Mouse (Mus musculus): ENCODE measurements around the gene Cyren. TPM values are rescaled to one million over a fixed set of nuclear protein-coding genes. Genes with fewer than 3 reads are reported as not detected.

Cyren gene
- total and polyA plus RNA-seq, 3 experiments = 7.9 to 11.9 (median 9.7) TPM

GRCm38 (mm10) chr6:34910371-34911219 lies 32.7 kb upstream of the Cyren start, which contains the start of gene Wdr91:
Gene Wdr91 (minus strand): TSS chr6:34910876.
- Histone ChIP-seq H3K4me1 (ENCODE audit: control insufficient read depth in 1 of 2, insufficient read depth in 2 of 2) (peaks cover 0 to 31% of the 10 kb centered on the region in 2 experiments; a peak in 2 of 4 replicates), H3K79me2 (replicated peaks; ENCODE audit: control insufficient read depth, extremely low read depth, insufficient read depth, poor library complexity, severe bottlenecking) (peaks cover 6% of the 10 kb centered on the region), H3K27ac (ENCODE audit: insufficient read depth, low read depth) (peak within 1 kb of the TSS; percentile 54; the same call in 1 of the 2 replicates), H3K4me3 (replicated peaks in 1 of 3; ENCODE audit: low read depth in 2 of 3, low read length in 2 of 3, poor library complexity in 1 of 3) (peak within 1 kb of the TSS; percentile 64 to 97 (median 82)), H3K9ac (ENCODE audit: insufficient read depth, low read depth) (peak within 1 kb of the TSS; percentile 46), H3K36me3 (replicated peaks in 1 of 2; ENCODE audit: control insufficient read depth in 1 of 2, insufficient read depth in 1 of 2, low read length in 1 of 2) (peaks cover 22 to 35% of the 10 kb centered on the region in 2 experiments), H3K27me3 (replicated peaks) (no peaks in the 10 kb centered on the region), H3K4me2 (ENCODE audit: insufficient read depth, low read depth, poor library complexity, severe bottlenecking) (peak within 1 kb of the TSS; percentile 97), H3K9me3 (replicated peaks; ENCODE audit: low read length) (no peaks in the 10 kb centered on the region)
- peak; percentile 83 for DNase-seq (ENCODE audit: extremely low read depth)
- no peak for TF ChIP-seq ZC3H11A (IDR thresholded peaks at IDR 0.05; ENCODE audit: low read depth, low read length)
- peak; percentile 48; the same call in 1 of the 2 replicates for TF ChIP-seq TCF12 (IDR thresholded peaks at IDR 0.05; ENCODE audit: low read depth, low read length)
- TF ChIP-seq MAFK (IDR thresholded peaks at IDR 0.05; ENCODE audit: insufficient replicate concordance, low read length) = no peak
- TF ChIP-seq NELFE (IDR thresholded peaks at IDR 0.05; ENCODE audit: low read depth, low read length) = peak; percentile 66
- no peak for TF ChIP-seq RCOR1 (conservative IDR thresholded peaks at IDR 0.05; ENCODE audit: low read depth, low read length)
- TF ChIP-seq SMC3 (IDR thresholded peaks at IDR 0.05; ENCODE audit: low read depth, low read length) = no peak
- peak; percentile 59; the same call in 1 of the 2 replicates for TF ChIP-seq SIN3A (IDR thresholded peaks at IDR 0.05; ENCODE audit: low read length)
- TF ChIP-seq KAT2A (IDR thresholded peaks at IDR 0.05; ENCODE audit: insufficient replicate concordance, low read length) = 0 out of 2 replicates have a peak, but pooled peaks have one; percentile 17
- no peak for TF ChIP-seq RAD21 (IDR thresholded peaks at IDR 0.05; ENCODE audit: low read depth, low read length)
- TF ChIP-seq USF2 (conservative IDR thresholded peaks at IDR 0.05; ENCODE audit: low read depth, low read length) = no peak
- TF ChIP-seq MAZ (IDR thresholded peaks at IDR 0.05; ENCODE audit: low read depth, low read length) = no peak; the same call in 1 of the 2 replicates
- TF ChIP-seq HCFC1 (IDR thresholded peaks at IDR 0.05; ENCODE audit: low read depth, low read length) = peak; percentile 52; the same call in 1 of the 2 replicates
- TF ChIP-seq IRF4 (IDR thresholded peaks at IDR 0.05; ENCODE audit: low read depth, low read length) = no peak
- no peak for TF ChIP-seq CHD2 (IDR thresholded peaks at IDR 0.05; ENCODE audit: low read length)
- TF ChIP-seq PAX5 (IDR thresholded peaks at IDR 0.05; ENCODE audit: low read length) = no peak
- TF ChIP-seq GABPA (IDR thresholded peaks at IDR 0.05; ENCODE audit: insufficient replicate concordance, low read depth, low read length) = no peak
- TF ChIP-seq EP300 (IDR thresholded peaks at IDR 0.05; ENCODE audit: low read length) = no peak
- TF ChIP-seq POLR2AphosphoS2 (IDR thresholded peaks at IDR 0.05; ENCODE audit: low read depth, low read length) = no peak
- TF ChIP-seq E2F4 (IDR thresholded peaks at IDR 0.05; ENCODE audit: insufficient replicate concordance, low read depth, low read length) = no peak
- TF ChIP-seq MEF2A (IDR thresholded peaks at IDR 0.05; ENCODE audit: borderline replicate concordance, low read depth, low read length) = no peak
- TF ChIP-seq MAX (IDR thresholded peaks at IDR 0.05; ENCODE audit: low read length) = 0 out of 2 replicates have a peak, but pooled peaks have one; percentile 58
- peak; percentile 88 for TF ChIP-seq POLR2A (IDR thresholded peaks at IDR 0.05; ENCODE audit: low read depth, low read length)
- no peak for TF ChIP-seq ZNF384 (IDR thresholded peaks at IDR 0.05; ENCODE audit: low read depth, low read length)
- TF ChIP-seq MYC (IDR thresholded peaks at IDR 0.05; ENCODE audit: low read depth, low read length) = no peak
- TF ChIP-seq ETS1 (conservative IDR thresholded peaks at IDR 0.05; ENCODE audit: low read depth, low read length) = no peak
- TF ChIP-seq JUN (IDR thresholded peaks at IDR 0.05; ENCODE audit: insufficient read depth, low read depth, low read length) = no peak
- no peak for TF ChIP-seq ZKSCAN1 (IDR thresholded peaks at IDR 0.05; ENCODE audit: borderline replicate concordance, low read depth, low read length)
- TF ChIP-seq ELF1 (IDR thresholded peaks at IDR 0.05; ENCODE audit: low read depth, low read length) = peak; percentile 18; the same call in 1 of the 2 replicates
- TF ChIP-seq UBTF (IDR thresholded peaks at IDR 0.05; ENCODE audit: low read depth, low read length) = no peak
- peak in 1 of 2 experiments; percentile 34; a peak in 2 of 4 replicates for TF ChIP-seq CTCF (conservative IDR thresholded peaks at IDR 0.05 in 1 of 2, IDR thresholded peaks at IDR 0.05 in 1 of 2; ENCODE audit: low read depth in 2 of 2, low read length in 2 of 2)
- no peak; the same call in 1 of the 2 replicates for TF ChIP-seq ZMIZ1 (IDR thresholded peaks at IDR 0.05; ENCODE audit: low read depth, low read length)
- no peak for TF ChIP-seq TBP (conservative IDR thresholded peaks at IDR 0.05; ENCODE audit: low read depth, low read length)
- no peak for TF ChIP-seq USF1 (IDR thresholded peaks at IDR 0.05; ENCODE audit: low read depth, low read length)
- no peak for TF ChIP-seq JUND (conservative IDR thresholded peaks at IDR 0.05; ENCODE audit: low read depth, low read length)
- no peak for TF ChIP-seq BHLHE40 (IDR thresholded peaks at IDR 0.05; ENCODE audit: low read depth, low read length)
- TF ChIP-seq CHD1 (IDR thresholded peaks at IDR 0.05; ENCODE audit: low read depth, low read length) = no peak
- peak; percentile 78 for TF ChIP-seq NRF1 (IDR thresholded peaks at IDR 0.05; ENCODE audit: low read depth, low read length)
- TF ChIP-seq MXI1 (IDR thresholded peaks at IDR 0.05; ENCODE audit: low read depth, low read length) = peak; percentile 75; the same call in 1 of the 2 replicates
- in situ Hi-C loops (cut with MboI; ENCODE audit: low pct_ligation_motif_present, low pct_unique_long_range_greater_than_20kb, low sequenced_read_pairs) (no loop called here), dilution Hi-C loops (cut with MboI; ENCODE audit: extremely low pct_ligation_motif_present, extremely low pct_unique_long_range_greater_than_20kb, low sequenced_read_pairs) (no loop called here)
